Mouse (Mus musculus): ENCODE results near the gene Slc3a2.
"Not testable (repeated sequence)": the region's sequence is repeated elsewhere in the genome, so short reads cannot be mapped to it uniquely, and the experiment has no call there.

Slc3a2 gene

DNA sequence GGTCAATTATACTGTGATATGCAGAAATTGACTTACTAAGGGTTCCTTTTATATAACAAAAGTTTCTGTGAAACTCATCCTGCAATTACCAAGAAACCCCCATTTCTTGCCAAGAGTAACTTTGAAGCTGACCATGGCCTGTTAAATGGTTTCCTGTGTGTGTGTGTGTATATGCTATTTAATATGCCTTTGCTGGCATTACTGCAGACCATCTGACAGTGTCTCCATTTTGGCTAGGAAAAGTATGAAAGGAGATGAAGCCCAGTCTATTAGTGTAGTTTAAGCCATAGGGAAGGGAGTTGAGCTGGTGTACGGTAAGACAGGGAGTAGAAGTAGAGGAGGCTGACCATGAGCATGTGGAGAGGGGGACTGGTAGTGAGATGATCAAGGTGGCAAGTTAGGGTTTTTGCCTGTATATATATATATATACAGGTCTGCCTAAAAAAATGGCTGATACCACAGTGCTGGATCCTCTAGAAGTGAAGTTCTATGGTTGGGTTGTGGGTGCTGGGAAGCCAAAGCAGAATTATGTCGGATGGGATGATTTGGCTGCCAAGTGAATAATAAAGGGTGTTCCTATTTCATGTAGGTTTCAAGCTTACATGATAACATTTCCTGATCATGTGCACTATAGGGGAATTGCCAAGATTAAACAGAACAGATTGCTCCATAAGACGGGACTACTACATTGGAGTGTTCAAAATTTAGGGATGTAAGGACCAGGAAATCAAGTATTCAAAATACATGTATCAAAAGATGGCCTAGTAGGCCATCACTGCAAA, 3.6 kb upstream of the Slc3a2 start:
- no peak for DNase-seq

DNA sequence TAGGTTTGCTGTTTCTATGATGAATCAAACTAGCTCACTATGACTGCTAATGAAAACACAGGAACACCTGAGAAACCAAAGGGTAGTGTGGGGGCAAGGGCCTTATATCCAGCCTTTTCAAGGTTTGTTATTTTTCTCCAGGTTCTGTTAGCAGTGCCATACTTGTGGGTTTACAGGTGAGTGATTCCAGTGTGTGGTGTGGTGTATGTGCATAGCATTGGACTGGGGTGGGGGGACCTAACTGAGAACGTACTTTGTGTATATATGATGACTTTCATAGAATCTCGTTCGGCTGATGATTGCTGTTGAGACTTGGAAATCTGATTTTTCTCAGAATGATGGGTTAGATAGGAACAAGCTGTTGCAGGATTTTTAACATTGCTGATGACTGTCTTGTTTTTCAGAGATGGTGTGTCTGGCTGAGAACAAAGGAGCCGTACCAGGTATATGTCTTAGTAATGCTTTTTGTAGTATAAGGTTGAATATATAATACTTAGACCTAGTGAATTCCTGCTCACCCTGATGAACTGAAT, 2.0 kb upstream of the Slc3a2 start:
- no peak for DNase-seq

- DNase-seq, result no peak
Measured at GRCm38 (mm10) chr19:8724392-8724791, 1.2 kb upstream of the Slc3a2 start.

- DNase-seq, result peak in 1 of 2 experiments; percentile 46
Measured at GRCm38 (mm10) chr19:8723574-8724346, 591 bp upstream of the Slc3a2 start.

DNA sequence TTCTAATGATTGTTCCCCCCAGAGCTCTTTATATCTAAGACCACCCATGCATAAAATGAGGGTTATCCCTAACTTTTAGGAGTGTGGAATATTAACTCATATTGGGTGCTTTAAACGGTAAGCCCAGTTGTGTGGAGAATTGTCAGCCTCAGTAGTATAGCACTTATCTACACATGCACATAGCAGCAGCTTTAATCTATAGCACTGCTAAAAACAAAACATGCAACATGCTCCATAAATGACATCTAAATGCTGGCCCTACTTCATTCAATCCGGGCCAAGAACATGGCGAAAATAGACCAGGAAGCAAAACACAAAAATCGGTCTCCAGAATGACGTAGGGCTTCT, 636 bp downstream of the Slc3a2 start:
- no peak for DNase-seq

DNA sequence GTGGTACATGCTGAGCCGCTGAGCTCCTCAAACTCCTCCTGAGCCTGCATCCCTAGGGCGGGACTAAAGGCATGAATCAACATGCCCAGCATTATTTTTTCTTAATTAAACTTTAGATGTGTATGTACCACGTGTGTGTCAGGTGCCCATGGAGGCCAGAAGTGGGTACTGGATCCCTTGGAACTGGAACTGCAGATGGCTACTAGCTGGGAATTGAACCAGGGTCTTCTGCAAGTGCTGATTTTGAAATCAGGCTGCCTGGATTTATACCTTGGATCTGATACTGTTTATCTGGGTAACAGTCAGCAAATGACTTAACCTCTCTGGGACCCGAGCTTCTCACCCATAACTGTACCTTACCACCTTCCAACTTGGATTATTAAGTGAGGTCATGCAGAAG, 1.1 kb downstream of the Slc3a2 start:
- DNase-seq, result no peak

GRCm38 (mm10) chr19:8721378-8721777, 1.8 kb downstream of the Slc3a2 start:
- no peak for DNase-seq

- DNase-seq, result not testable (repeated sequence)
Measured at GRCm38 (mm10) chr19:8719037-8719436, 4.1 kb downstream of the Slc3a2 start.

DNA sequence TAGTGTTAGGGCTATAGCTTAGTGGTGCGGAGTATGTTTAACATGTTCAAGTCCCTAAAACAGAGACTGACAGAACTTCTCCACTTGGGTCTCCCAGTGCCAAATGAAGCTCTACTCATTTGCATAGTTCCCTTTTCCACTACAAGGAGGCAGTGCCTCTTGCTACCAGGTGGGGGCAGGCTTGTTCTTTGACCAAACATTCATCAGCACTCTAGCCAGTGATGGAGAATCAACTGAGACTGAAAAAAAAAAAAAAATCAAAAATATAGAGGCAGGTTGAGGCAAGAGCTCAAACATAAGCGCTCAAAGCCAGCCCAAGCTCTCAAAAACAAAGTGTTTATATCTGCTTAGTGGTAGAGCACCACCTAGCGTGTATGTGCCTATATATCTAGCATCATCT, 4.8 kb downstream of the Slc3a2 start:
- DNase-seq, result peak; percentile 63 to 68

GRCm38 (mm10) chr19:8716767-8717475, 6.2 kb downstream of the Slc3a2 start:
- no peak for DNase-seq

DNA sequence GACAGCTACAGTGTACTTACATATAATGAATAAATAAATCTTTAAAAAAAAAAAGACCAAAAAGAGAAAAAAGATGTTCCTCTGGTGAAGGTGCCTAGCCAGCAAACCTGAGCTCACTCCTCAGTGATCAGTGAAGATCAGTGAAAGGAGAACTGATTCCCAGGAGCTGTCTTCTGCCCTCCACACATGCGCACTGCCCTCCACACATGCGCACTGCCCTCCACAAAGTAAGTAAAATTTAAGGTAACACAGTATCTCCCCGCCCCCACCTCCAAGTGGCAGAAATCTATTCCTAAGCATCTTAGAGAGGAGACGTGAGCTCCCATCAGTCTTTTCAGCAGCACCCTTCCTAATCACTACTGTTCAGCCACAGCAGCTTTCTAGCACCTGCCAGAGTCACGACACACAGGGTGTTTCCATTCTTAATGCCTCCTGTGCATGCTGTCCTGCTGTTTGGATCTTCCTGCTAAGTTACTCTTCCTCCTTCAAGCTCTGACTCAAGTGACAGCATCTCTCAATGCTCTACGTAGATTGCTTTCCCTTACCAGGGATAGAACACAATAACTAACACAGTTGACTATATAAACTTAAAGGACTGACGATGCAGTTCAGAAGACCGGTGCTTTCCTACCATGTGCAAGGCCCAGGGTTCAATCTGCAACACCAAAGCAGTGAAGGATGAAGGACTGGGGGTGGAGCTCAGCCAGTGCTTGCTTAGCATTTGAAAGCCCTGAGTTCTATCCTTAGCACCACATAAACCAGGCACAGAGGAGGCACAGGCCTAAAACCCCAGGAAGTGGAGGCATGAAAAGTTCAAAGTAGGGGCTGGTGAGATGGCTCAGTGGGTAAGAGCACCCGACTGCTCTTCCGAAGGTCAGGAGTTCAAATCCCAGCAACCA, 7.1 kb downstream of the Slc3a2 start:
- no peak for DNase-seq

- no peak for DNase-seq
Measured at GRCm38 (mm10) chr19:8714653-8715481, 8.3 kb downstream of the Slc3a2 start.

DNA sequence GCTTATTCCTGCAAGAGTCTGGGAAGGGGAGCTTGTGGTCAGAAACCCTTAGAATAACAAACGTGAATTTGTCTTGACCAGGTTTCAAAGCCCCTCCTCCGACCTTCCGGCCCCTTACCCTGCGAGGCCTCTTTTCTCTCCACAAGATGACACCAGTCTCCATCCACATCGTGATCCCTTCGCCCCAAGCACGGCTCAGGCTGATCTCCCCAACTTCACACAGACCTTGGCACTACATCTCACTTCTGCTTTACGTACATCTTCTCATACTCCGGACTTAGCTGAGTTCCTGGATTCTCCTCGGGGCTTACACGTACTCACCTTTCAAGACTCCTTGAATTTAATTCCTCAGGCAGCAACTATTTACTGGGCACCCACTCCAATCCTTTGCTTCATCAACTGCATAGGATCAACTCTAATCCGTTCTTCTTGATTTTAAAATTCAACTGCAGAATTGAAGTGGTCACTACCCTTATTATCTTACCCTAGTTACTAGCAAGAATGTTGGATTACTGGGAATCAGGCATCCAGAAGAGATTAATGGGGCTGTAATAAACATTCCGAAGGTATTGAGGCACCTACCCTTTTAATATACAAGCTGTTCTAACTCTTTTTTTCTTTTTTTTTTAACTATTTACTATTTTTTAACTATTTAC, 9.0 kb downstream of the Slc3a2 start:
- no peak for DNase-seq

DNA sequence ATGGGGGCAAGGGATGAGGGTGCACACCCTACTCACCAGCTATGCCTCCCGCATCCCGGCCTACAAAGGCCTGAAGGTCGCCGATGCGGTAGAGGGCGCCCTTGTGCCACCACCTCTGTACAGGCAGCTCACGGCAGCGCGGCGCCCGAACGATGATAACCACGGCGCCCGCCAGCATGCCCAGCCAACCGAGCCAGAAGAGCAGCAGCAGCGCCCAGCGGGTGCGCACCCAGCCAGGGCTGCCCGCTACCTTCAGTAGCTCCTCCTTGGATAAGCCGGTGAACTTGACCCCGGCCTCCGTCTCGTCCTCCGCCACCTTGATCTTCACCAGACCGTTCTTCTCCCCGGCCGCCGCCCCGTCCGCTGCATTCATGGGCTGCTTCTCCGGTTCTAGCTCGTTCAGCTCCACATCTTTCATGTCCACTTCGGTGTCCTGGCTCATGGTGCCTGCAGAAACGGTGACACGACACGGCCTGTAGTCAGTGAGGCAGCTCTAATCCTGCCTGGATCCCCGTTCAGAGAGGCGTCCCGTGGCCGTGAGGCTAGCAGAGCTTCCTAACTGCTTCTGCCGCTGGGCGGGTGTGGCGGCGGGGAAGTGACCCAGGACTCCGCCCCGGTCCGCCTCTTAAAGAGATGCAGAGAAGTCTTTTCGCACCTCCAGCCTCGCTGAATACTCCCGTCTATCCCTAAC, 9.7 kb downstream of the Slc3a2 start:
- peak; percentile 95 to 97 for DNase-seq

GRCm38 (mm10) chr19:8712870-8713305, 10.3 kb downstream of the Slc3a2 start:
- peak; percentile 85 to 90 for DNase-seq

- no peak for DNase-seq
Measured at GRCm38 (mm10) chr19:8711949-8712869, 11.0 kb downstream of the Slc3a2 start.

DNA sequence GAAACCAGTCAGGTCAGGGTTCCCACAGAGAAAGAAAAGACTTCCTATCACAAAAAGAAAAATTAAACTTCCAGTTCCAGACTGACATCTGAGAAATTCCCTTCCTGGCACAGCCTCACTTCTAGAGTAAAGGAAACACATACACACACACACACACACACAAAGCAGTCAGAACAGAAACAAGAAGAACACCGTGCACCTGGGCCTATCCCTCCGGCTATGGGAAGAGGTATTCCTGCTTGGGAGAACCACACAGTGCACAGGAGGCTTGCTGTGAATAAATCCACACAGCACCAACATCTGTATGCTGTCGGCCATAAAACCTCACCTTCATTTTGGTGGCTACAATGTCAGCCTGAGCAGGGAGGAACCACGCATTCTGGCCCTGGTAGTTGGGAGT, 11.7 kb downstream of the Slc3a2 start:
- DNase-seq, result no peak

GRCm38 (mm10) chr19:8710057-8710456, 13.1 kb downstream of the Slc3a2 start:
- no peak for DNase-seq

DNA sequence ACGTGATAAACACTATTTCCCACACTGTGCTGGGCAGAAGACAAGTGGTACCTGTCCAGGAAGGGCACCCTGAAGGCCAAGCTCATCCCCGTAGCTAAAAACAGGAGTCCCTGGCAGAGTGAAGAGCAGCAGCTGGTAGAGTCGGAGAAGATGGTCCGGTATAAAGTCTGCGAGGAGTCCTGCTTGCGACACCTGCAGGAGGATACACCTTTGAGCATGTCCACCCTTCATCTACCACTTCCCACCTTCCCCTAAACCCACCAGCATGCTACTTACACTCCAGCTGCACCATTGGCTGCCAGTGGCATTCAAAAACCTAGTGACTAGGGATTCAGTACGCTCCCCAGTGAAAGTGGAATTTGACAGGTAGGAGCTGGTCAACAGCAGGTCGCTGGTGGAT, 14.2 kb downstream of the Slc3a2 start:
- DNase-seq, result no peak

All from kidney, postnatal 4 days (tissue).